Mouse (Mus musculus) liver, adult 2 months (tissue): ENCODE measurements around the gene Ptprk.

Experiments
- CTCF ChIP-seq: fragments of 200-500 bp; IDR thresholded peaks from 2 replicates; pipeline ENCODE4 v1.5.1; 2011; ENCODE audit warnings: low read depth, low read length, control low read depth
- POLR2A ChIP-seq: fragments of 200-500 bp; IDR thresholded peaks from 2 replicates; pipeline ENCODE4 v1.6.1; 2011; ENCODE audit warnings: low read length, control low read depth; ENCODE audit not compliant: insufficient read depth; ENCODE audit errors: extremely low read depth

DNA sequence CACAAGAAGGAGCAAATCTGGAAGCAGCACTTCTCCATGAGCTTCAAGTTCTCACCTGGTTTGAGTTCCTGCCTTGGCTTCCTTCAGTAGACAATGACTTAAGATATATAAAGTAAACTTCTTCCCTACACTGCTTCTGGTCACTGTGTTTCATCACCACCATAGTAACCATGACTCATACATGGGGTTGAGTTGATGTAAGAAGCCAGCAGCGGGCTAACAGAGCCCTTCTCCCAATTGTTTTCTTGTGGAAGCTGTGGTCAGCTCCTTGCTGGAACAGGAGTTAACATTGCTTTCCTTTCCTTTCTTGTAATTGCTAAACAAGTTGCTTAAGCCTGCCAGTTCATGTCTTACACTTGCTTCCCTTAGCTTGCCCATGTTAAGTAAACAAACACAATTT lies 96.6 kb downstream of the Ptprk start:
- TF ChIP-seq POLR2A (no peak), CTCF (no peak)
